Mouse (Mus musculus) heart, adult 2 months (tissue): ENCODE results near the gene Eid3. TPM values are rescaled to one million over a fixed set of nuclear protein-coding genes. Genes with fewer than 3 reads are reported as not detected.

ENCODE experiments used
- DNase-seq, 2 experiments: peaks; one replicate each; pipeline ENCODE4 v3.0.0; 2021
- H3K27ac ChIP-seq: fragments of 200-600 bp; 2 replicates; pipeline ENCODE4 v1.8.1; 2022
- H3K27me3 ChIP-seq: fragments of 200-500 bp; 2 replicates; pipeline ENCODE4 v1.6.1; 2012; ENCODE audit warnings: mild to moderate bottlenecking, low read length, inconsistent platforms, mixed read lengths; ENCODE audit not compliant: control insufficient read depth, insufficient read depth
- H3K36me3 ChIP-seq: fragments of 200-500 bp; 2 replicates; pipeline ENCODE4 v1.6.1; 2012; ENCODE audit warnings: low read length, inconsistent platforms; ENCODE audit not compliant: control insufficient read depth, insufficient read depth
- H3K4me1 ChIP-seq: fragments of 200-500 bp; 2 replicates; pipeline ENCODE4 v1.6.1; 2011; ENCODE audit warnings: low read length; ENCODE audit not compliant: control insufficient read depth, insufficient read depth
- H3K4me3 ChIP-seq: fragments of 200-600 bp; 2 replicates; pipeline ENCODE4 v1.8.1; 2022
- H3K79me2 ChIP-seq: fragments of 200-500 bp; replicated peaks from 2 replicates; pipeline ENCODE4 v1.6.1; 2012; ENCODE audit warnings: mild to moderate bottlenecking, inconsistent platforms, low read length, moderate library complexity, mixed read lengths; ENCODE audit not compliant: control insufficient read depth, insufficient read depth
- H3K9ac ChIP-seq: fragments of 200-500 bp; 2 replicates; pipeline ENCODE4 v1.6.1; 2012; ENCODE audit warnings: low read depth, mild to moderate bottlenecking, control low read depth, inconsistent platforms, low read length, mixed read lengths
- CTCF ChIP-seq: fragments of 200-600 bp; IDR thresholded peaks from 2 replicates; pipeline ENCODE4 v1.8.1; 2022; ENCODE audit warnings: antibody characterized with exemption, mild to moderate bottlenecking, moderate library complexity
- EP300 ChIP-seq: fragments of 200-500 bp; IDR thresholded peaks from 2 replicates; pipeline ENCODE4 v1.6.1; 2011; ENCODE audit warnings: low read depth, low read length, control low read depth; ENCODE audit not compliant: insufficient read depth
- POLR2A ChIP-seq: fragments of 200-500 bp; IDR thresholded peaks from 2 replicates; pipeline ENCODE4 v1.6.1; 2011; ENCODE audit warnings: mild to moderate bottlenecking, low read depth, low read length, control low read depth; ENCODE audit not compliant: insufficient read depth
- WGBS: fragments of 180-500 bp; shearing (Covaris S2); methylation state at CpG from one replicate; pipeline ENCODE4 v1.1.7; 2018; 5-methylcytosine and 5-hydroxymethylcytosine counted together
- intact Hi-C: fragments of 180-260 bp; cut with DNase I; formaldehyde crosslinking; loops from one replicate; pipeline ENCODE4 v1.15.1; 2025
- polyA plus RNA-seq: library from polyadenylated mRNA; depleted of rRNA; stranded (reverse); fragments of >200 nt; gene quantifications from 2 replicates; pipeline ENCODE4 v1.2.3, GENCODE M21; 2012
- total RNA-seq, 2 experiments: library from RNA; stranded (reverse); gene quantifications; 2 replicates each; pipeline ENCODE4 v1.2.3; 2021

The Eid3 gene
- total and polyA plus RNA-seq, 3 experiments, result 0.21 to 0.63 (median 0.45) TPM

GRCm38 (mm10) chr10:82858691-82859532 is 7.5 kb upstream of the Eid3 start:
- H3K79me2 ChIP-seq, result no peaks in the 10 kb centered on the region
- WGBS, result under 1% methylated on average over 49 of the region's 49 CpGs
- TF ChIP-seq POLR2A, result peak; percentile 95
- TF ChIP-seq CTCF, result no peak
- TF ChIP-seq EP300, result peak; percentile 39; the same call in 1 of the 2 replicates
- H3K4me1 ChIP-seq, result peaks cover 6% of the 10 kb centered on the region
- DNase-seq, result peak; percentile 93 to 95
- intact Hi-C loops, result loop anchor here (2.0 kb wide), 2 partner anchors 42 to 94 kb away; partner anchors contain the start of gene Nfyb
- no peaks in the 10 kb centered on the region for H3K36me3 ChIP-seq
- peak overlapping the region; percentile 83 for H3K4me3 ChIP-seq
- peak overlapping the region; percentile 64 for H3K9ac ChIP-seq
- H3K27ac ChIP-seq, result peak overlapping the region; percentile 89
- no peaks in the 10 kb centered on the region for H3K27me3 ChIP-seq

GRCm38 (mm10) chr10:82859533-82859915 is 6.9 kb upstream of the Eid3 start:
- TF ChIP-seq POLR2A (no peak), EP300 (no peak), CTCF (peak; percentile 59)
- Histone ChIP-seq H3K9ac (peak overlapping the region; percentile 64), H3K79me2 (0 out of 2 replicates have a peak, but pooled peaks cover under 1% of the 10 kb centered on the region), H3K27ac (peak overlapping the region; percentile 89), H3K27me3 (no peaks in the 10 kb centered on the region), H3K4me1 (peaks cover 6% of the 10 kb centered on the region), H3K36me3 (0 out of 2 replicates have a peak, but pooled peaks cover 2% of the 10 kb centered on the region), H3K4me3 (peak overlapping the region; percentile 83)
- under 1% methylated on average over 8 of the region's 8 CpGs for WGBS
- peak; percentile 42 to 43 for DNase-seq
- intact Hi-C loops, result loop anchor here (2.0 kb wide), 2 partner anchors 41 to 95 kb away; partner anchors contain the start of gene Nfyb

GRCm38 (mm10) chr10:82860181-82860928 is 6.1 kb upstream of the Eid3 start:
- DNase-seq, result peak; percentile 86 to 87
- Histone ChIP-seq H3K4me3 (peak overlapping the region; percentile 83), H3K27ac (peak overlapping the region; percentile 82), H3K36me3 (0 out of 2 replicates have a peak, but pooled peaks cover 2% of the 10 kb centered on the region), H3K9ac (peak overlapping the region; percentile 66), H3K79me2 (0 out of 2 replicates have a peak, but pooled peaks cover 1% of the 10 kb centered on the region), H3K4me1 (peaks cover 6% of the 10 kb centered on the region), H3K27me3 (no peaks in the 10 kb centered on the region)
- WGBS, result under 1% methylated on average over 50 of the region's 50 CpGs
- TF ChIP-seq CTCF, result peak; percentile 25
- TF ChIP-seq POLR2A, result no peak
- no peak for TF ChIP-seq EP300
- intact Hi-C loops, result loop anchor here (1.0 kb wide), 1 partner anchor 194 kb away; no protein-coding TSS in a partner anchor

DNA sequence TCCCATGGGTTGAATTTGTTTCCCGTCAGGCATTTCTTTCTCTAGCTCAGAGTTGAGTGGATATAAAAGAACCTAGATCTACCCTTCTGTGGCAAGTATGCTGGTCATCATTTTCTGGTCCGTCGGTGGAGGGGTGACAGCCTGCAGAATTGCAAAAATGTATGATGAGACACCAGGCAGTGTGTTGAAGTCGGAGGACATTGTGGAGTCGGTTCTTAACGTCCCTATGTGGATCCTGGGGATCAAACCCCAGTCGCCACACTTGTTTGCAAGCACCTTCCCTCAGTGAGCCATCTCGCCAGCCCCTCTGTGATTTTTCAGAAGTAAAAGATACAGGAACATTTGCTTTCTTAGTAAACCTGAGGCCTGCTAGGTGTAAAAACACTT is 5.5 kb upstream of the Eid3 start:
- H3K79me2 ChIP-seq, result 0 out of 2 replicates have a peak, but pooled peaks cover 1% of the 10 kb centered on the region
- H3K27me3 ChIP-seq, result no peaks in the 10 kb centered on the region
- H3K4me1 ChIP-seq, result peaks cover 6% of the 10 kb centered on the region
- H3K27ac ChIP-seq, result peak overlapping the region; percentile 82
- 0 out of 2 replicates have a peak, but pooled peaks cover 2% of the 10 kb centered on the region for H3K36me3 ChIP-seq
- H3K9ac ChIP-seq, result peak overlapping the region; percentile 66; the same call in 1 of the 2 replicates
- TF ChIP-seq POLR2A (no peak), CTCF (no peak), EP300 (no peak)
- H3K4me3 ChIP-seq, result peak overlapping the region; percentile 83
- no peak for DNase-seq
- WGBS, result 26% methylated on average over 8 of the region's 8 CpGs
- intact Hi-C loops, result loop anchor here (1.0 kb wide), 1 partner anchor 195 kb away; no protein-coding TSS in a partner anchor

DNA sequence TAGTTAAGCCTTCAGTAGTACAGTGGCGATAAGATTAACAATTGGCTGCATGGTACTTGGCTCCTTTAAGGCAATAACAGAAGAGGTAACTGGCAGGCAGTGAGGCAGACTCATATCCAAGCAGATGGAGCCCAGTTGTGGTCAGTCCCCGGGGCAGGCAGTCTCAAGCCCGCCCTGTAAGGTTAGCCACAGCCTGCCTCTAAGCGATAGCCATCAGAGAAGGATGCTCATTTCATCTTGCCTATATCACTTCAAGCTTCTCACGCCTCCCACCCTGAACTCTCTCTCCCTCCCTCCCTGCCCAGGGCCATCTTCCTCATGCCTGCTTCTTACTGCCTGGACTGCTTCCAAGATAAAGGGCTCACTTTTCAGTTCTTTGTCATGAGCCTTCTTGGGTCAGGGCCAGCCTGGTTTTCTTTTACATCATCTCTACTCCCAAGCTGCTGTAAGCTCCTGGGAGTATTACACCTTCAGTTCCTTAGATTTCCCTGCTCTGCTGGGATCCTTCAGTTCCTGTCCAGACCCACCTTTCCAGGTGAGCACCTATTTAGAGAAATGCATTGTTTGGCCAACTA is 3.2 kb upstream of the Eid3 start:
- H3K27ac ChIP-seq, result no peak overlapping the region
- intact Hi-C loops, result no loop called here
- DNase-seq, result no peak
- H3K27me3 ChIP-seq, result no peaks in the 10 kb centered on the region
- H3K79me2 ChIP-seq, result 0 out of 2 replicates have a peak, but pooled peaks cover 1% of the 10 kb centered on the region
- 0 out of 2 replicates have a peak, but pooled peaks cover 2% of the 10 kb centered on the region for H3K36me3 ChIP-seq
- no peak overlapping the region for H3K4me3 ChIP-seq
- peaks cover 6% of the 10 kb centered on the region for H3K4me1 ChIP-seq
- 61% methylated on average over 5 of the region's 5 CpGs for WGBS
- TF ChIP-seq EP300, result no peak
- no peak for TF ChIP-seq CTCF
- TF ChIP-seq POLR2A, result no peak
- no peak overlapping the region for H3K9ac ChIP-seq
